Mouse (Mus musculus): ENCODE measurements around the gene Wdfy3. TPM values are rescaled to one million over a fixed set of nuclear protein-coding genes. Genes with fewer than 3 reads are reported as not detected.

Gene Wdfy3
- polyA plus RNA-seq, 1 experiment from 2014 or later: 18.8 TPM

DNA sequence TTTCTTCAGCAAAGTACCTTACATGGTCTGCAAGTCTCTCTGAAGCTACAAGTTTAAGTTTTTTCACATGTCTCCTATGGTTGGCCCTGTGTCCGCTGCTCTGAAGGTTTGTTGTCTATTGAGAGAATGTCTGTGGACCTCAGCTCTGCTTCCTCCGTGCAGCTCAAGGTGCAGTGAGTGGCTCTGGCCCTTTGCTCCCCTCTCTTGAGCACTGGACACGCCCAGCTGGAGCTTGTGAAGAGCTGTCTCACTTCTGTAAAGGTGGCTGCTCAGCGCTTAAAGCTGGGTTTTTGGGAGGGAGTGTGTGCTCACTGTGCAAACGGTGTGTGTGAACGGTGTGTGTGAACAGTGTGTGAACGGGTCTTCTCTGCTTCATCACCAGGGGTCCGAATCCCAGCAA is 248.7 kb downstream of the Wdfy3 start:
- DNase-seq (ENCODE audit: low spot score) (no peak), ATAC-seq (replicated peaks; ENCODE audit: low FRiP score, low TSS enrichment, low read depth) (no peak)
- Histone ChIP-seq H3K9ac (ENCODE audit: low read length) (no peak overlapping the region), H3K4me1 (replicated peaks; ENCODE audit: control insufficient read depth, insufficient read depth, low read length) (peaks cover 3% of the 10 kb centered on the region; the same call in 1 of the 2 replicates), H3K27ac (ENCODE audit: low read depth) (no peak overlapping the region), H3K36me3 (ENCODE audit: control insufficient read depth, insufficient read depth, low read length) (no peaks in the 10 kb centered on the region), H3K9me3 (ENCODE audit: control insufficient read depth, low read length) (no peaks in the 10 kb centered on the region), H3K4me2 (ENCODE audit: low read length) (no peak overlapping the region), H3K27me3 (replicated peaks; ENCODE audit: control insufficient read depth, insufficient read depth, low read length) (no peaks in the 10 kb centered on the region), H3K4me3 (ENCODE audit: low read depth, low read length) (no peak overlapping the region)
- WGBS: 66% methylated on average over 8 of the region's 8 CpGs

DNA sequence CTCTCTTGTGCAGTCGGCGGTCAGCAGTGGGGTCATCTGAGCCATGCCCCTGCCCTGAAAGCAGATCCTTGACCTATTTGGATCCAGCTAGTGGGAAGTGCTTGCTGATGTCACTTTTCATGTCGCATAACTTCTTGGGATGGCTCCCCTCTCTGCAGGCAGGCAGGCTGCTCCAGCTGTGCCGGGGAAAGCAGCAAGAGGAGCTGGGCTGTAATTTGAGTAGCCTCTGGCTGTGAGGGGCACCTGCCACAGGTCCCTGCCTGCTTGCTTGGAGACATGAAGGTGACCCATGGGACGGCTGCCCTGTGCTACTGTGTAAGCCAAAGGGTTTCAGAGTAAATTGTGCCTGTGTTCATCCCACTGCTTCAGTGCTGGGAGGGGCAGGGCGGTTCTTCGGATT is 249.9 kb downstream of the Wdfy3 start:
- H3K27me3 ChIP-seq (replicated peaks; ENCODE audit: control insufficient read depth, insufficient read depth, low read length): no peaks in the 10 kb centered on the region
- H3K4me3 ChIP-seq (ENCODE audit: low read depth, low read length): no peak overlapping the region
- ATAC-seq (replicated peaks; ENCODE audit: low FRiP score, low TSS enrichment, low read depth) (no peak), DNase-seq (ENCODE audit: low spot score) (no peak)
- 28% methylated on average over 7 of the region's 7 CpGs for WGBS
- H3K27ac ChIP-seq (ENCODE audit: low read depth): no peak overlapping the region
- H3K4me1 ChIP-seq (replicated peaks; ENCODE audit: control insufficient read depth, insufficient read depth, low read length): peaks cover 3% of the 10 kb centered on the region; the same call in 1 of the 2 replicates
- H3K9ac ChIP-seq (ENCODE audit: low read length): no peak overlapping the region
- H3K4me2 ChIP-seq (ENCODE audit: low read length): no peak overlapping the region
- no peaks in the 10 kb centered on the region for H3K9me3 ChIP-seq (ENCODE audit: control insufficient read depth, low read length)
- H3K36me3 ChIP-seq (ENCODE audit: control insufficient read depth, insufficient read depth, low read length): no peaks in the 10 kb centered on the region

DNA sequence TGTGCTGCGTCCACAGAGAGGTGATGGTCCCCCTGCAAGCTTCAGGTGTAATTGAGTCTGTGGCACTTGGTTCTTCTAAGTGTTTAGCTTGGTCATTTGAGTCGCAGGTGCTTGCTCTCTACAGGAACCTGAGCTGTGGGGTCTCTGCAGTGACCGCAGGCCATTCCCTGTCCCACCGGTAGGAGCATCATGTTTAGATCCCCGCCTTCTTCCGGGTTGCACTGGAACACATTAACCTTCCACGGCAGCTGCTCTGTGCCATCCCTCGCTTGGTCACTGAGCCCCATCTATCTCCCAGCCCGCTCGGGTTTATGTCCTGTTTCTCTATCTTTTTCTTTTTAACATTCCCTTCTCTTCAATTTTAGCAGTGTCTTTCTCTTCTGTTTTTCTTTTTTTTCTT is 250.5 kb downstream of the Wdfy3 start:
- no peak overlapping the region for H3K4me2 ChIP-seq (ENCODE audit: low read length)
- 59% methylated on average over 10 of the region's 10 CpGs for WGBS
- DNase-seq (ENCODE audit: low spot score) (no peak), ATAC-seq (replicated peaks; ENCODE audit: low FRiP score, low TSS enrichment, low read depth) (no peak)
- H3K27me3 ChIP-seq (replicated peaks; ENCODE audit: control insufficient read depth, insufficient read depth, low read length): no peaks in the 10 kb centered on the region
- no peak overlapping the region for H3K9ac ChIP-seq (ENCODE audit: low read length)
- H3K27ac ChIP-seq (ENCODE audit: low read depth): no peak overlapping the region
- H3K9me3 ChIP-seq (ENCODE audit: control insufficient read depth, low read length): no peaks in the 10 kb centered on the region
- peaks cover 3% of the 10 kb centered on the region; the same call in 1 of the 2 replicates for H3K4me1 ChIP-seq (replicated peaks; ENCODE audit: control insufficient read depth, insufficient read depth, low read length)
- H3K36me3 ChIP-seq (ENCODE audit: control insufficient read depth, insufficient read depth, low read length): no peaks in the 10 kb centered on the region
- H3K4me3 ChIP-seq (ENCODE audit: low read depth, low read length): no peak overlapping the region

DNA sequence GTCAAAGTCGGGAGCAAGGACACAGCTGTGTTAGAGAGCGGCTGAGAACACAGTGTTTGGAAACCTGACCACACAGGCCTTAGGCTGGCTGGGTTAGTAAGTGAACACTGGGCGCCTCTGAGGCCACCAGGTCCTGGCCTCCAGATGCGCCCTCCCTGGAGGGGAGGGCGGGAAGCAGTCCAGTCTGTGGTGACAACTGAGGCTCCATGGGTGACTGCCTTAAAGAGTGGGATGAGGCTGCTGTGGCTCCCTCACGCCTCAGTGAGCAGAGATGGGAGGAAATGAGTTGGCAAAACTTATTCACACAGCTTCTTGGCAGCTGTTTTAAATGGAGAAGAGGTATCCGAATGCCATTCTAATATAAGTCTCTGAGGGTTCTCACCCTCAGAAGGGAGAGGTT is 252.9 kb downstream of the Wdfy3 start:
- Histone ChIP-seq H3K4me2 (ENCODE audit: low read length) (no peak overlapping the region), H3K36me3 (ENCODE audit: control insufficient read depth, insufficient read depth, low read length) (no peaks in the 10 kb centered on the region), H3K9me3 (ENCODE audit: control insufficient read depth, low read length) (no peaks in the 10 kb centered on the region), H3K27ac (ENCODE audit: low read depth) (no peak overlapping the region), H3K4me3 (ENCODE audit: low read depth, low read length) (no peak overlapping the region), H3K27me3 (replicated peaks; ENCODE audit: control insufficient read depth, insufficient read depth, low read length) (no peaks in the 10 kb centered on the region), H3K4me1 (replicated peaks; ENCODE audit: control insufficient read depth, insufficient read depth, low read length) (peaks cover 3% of the 10 kb centered on the region; the same call in 1 of the 2 replicates), H3K9ac (ENCODE audit: low read length) (no peak overlapping the region)
- ATAC-seq (replicated peaks; ENCODE audit: low FRiP score, low TSS enrichment, low read depth): no peak
- DNase-seq (ENCODE audit: low spot score): no peak
- WGBS: 80% methylated on average over 7 of the region's 7 CpGs

DNA sequence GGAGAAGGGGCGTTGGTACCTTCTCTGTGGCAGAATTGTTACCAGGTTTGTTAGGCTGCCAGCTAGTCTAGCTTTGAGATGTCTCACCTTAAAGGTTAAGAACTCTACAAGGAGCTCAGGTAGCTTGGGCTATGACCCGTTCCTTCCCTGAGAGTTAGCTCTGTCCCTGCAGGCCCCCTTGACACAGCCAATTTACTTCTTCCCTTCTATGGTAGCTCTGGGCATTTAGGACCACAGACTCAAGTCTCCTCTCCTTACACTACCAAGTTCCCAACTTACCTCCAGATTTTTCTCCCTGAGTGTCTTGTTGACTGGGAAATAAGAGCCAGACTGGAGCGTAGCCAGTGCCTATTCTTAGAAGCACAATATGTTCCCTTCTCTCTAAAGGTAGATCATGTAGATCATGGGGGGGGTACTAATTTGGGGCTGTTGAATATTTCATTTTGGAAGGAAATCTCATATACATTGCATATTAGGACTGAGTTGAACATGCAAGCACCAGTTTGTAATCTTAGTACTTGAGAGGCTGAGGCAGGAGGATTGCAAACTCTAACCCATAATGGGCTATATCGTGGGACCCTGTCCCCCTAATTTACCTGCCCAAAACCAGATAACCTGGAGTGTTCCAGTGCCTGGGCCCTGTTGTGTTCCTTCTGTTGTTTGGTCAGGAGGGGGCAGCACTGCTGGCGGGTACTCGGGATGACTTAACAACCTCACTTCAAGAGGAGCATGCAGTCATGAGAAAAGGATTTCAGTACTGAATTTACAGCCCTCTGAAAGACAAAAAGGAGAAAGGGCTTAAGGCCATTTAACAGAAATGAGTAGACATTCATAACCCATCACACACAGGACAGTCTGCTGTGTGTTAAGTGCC is 258.2 kb downstream of the Wdfy3 start:
- DNase-seq (ENCODE audit: low spot score) (no peak), ATAC-seq (replicated peaks; ENCODE audit: low FRiP score, low TSS enrichment, low read depth) (no peak)
- WGBS: 89% methylated on average over 6 of the region's 6 CpGs
- Histone ChIP-seq H3K36me3 (ENCODE audit: control insufficient read depth, insufficient read depth, low read length) (no peaks in the 10 kb centered on the region), H3K9me3 (ENCODE audit: control insufficient read depth, low read length) (no peaks in the 10 kb centered on the region), H3K9ac (ENCODE audit: low read length) (no peak overlapping the region), H3K4me2 (ENCODE audit: low read length) (no peak overlapping the region), H3K27ac (ENCODE audit: low read depth) (no peak overlapping the region), H3K4me1 (replicated peaks; ENCODE audit: control insufficient read depth, insufficient read depth, low read length) (no peaks in the 10 kb centered on the region), H3K27me3 (replicated peaks; ENCODE audit: control insufficient read depth, insufficient read depth, low read length) (no peaks in the 10 kb centered on the region), H3K4me3 (ENCODE audit: low read depth, low read length) (no peak overlapping the region)

DNA sequence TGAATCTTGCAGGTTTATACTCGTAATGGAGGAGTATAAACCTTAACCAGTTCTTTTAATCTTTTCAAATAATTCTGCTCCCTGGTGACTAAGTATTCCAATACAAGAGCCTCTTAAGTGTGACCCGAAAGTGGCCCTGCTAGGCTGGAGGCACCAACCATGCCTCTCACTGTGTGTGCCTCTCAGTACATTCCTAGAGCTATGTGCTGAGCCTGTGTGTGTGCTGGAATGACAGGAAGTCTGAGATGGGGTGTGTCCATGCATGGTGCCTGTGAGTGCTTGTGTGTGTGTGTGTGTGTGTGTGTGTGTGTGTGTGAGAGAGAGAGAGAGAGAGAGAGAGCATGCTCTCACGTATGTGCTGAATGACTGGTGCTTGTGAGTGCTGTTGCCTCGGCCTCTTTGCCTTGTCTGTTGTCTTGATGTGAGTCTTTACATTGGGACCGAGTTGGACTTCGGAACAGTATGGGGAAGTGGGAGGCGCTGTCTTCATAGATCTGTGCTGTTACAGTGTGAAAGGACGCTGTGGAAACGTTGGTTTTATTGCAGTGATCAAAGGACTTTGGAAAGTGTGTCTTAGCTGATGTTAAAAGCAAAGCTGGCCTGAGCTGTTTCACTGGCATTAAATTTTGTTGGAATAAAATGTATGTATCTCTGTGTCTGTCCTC is 267.2 kb downstream of the Wdfy3 start:
- WGBS: 64% methylated on average over 9 of the region's 9 CpGs
- Histone ChIP-seq H3K4me1 (replicated peaks; ENCODE audit: control insufficient read depth, insufficient read depth, low read length) (no peaks in the 10 kb centered on the region), H3K9ac (ENCODE audit: low read length) (no peak overlapping the region), H3K9me3 (ENCODE audit: control insufficient read depth, low read length) (peaks cover 3% of the 10 kb centered on the region; the same call in 1 of the 2 replicates), H3K4me2 (ENCODE audit: low read length) (no peak overlapping the region), H3K36me3 (ENCODE audit: control insufficient read depth, insufficient read depth, low read length) (no peaks in the 10 kb centered on the region), H3K27me3 (replicated peaks; ENCODE audit: control insufficient read depth, insufficient read depth, low read length) (no peaks in the 10 kb centered on the region), H3K4me3 (ENCODE audit: low read depth, low read length) (no peak overlapping the region), H3K27ac (ENCODE audit: low read depth) (no peak overlapping the region)
- ATAC-seq (replicated peaks; ENCODE audit: low FRiP score, low TSS enrichment, low read depth) (peak; percentile 72; the same call in 1 of the 2 replicates), DNase-seq (ENCODE audit: low spot score) (no peak)

DNA sequence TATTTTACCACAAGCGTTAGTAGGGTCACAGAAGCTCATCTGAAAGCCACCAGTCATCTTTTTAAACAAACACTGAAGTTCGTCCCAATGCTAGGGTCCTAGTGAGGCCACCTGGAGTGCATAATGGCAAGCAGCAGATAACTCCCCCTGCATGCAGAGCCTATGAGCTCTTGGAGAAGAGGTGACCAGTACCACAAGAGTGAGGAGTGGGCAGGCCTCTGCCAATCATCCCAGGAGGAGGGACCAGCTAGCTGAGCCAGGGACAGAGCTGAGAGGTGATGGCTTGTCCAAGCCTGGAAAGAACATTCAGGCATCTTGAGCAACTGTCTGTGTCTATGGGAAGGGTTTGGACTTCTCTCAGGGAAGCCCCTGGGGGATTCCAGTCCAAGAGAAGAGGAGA is 267.8 kb downstream of the Wdfy3 start:
- H3K9me3 ChIP-seq (ENCODE audit: control insufficient read depth, low read length): peaks cover 3% of the 10 kb centered on the region; the same call in 1 of the 2 replicates
- no peak overlapping the region for H3K4me3 ChIP-seq (ENCODE audit: low read depth, low read length)
- no peak overlapping the region for H3K4me2 ChIP-seq (ENCODE audit: low read length)
- H3K27me3 ChIP-seq (replicated peaks; ENCODE audit: control insufficient read depth, insufficient read depth, low read length): no peaks in the 10 kb centered on the region
- WGBS: 67% methylated on average over 2 of the region's 2 CpGs
- DNase-seq (ENCODE audit: low spot score) (no peak), ATAC-seq (replicated peaks; ENCODE audit: low FRiP score, low TSS enrichment, low read depth) (no peak)
- H3K4me1 ChIP-seq (replicated peaks; ENCODE audit: control insufficient read depth, insufficient read depth, low read length): no peaks in the 10 kb centered on the region
- no peak overlapping the region for H3K27ac ChIP-seq (ENCODE audit: low read depth)
- H3K9ac ChIP-seq (ENCODE audit: low read length): no peak overlapping the region
- H3K36me3 ChIP-seq (ENCODE audit: control insufficient read depth, insufficient read depth, low read length): no peaks in the 10 kb centered on the region

DNA sequence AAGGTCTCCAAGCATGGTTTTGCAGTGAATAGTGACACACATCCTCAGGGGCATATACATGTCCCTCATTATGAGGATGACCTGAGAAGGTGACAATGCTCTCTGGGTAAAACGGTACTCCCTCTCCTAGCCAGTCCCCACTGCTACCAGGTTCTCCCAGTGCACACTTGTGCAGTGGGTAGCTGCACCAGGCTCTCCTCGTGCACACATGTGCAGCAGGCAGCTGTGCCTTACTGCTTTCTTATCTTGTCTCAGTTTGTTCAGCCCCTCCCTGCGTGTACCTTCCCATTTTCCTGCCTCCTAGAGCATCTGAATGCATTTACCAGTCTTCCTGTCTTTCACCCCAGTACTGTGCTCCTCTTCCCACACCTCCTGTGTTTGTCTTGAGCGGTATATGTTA is 277.1 kb downstream of the Wdfy3 start:
- no peak for ATAC-seq (replicated peaks; ENCODE audit: low FRiP score, low TSS enrichment, low read depth)
- H3K9me3 ChIP-seq (ENCODE audit: control insufficient read depth, low read length): no peaks in the 10 kb centered on the region
- no peak for DNase-seq (ENCODE audit: low spot score)
- H3K4me1 ChIP-seq (replicated peaks; ENCODE audit: control insufficient read depth, insufficient read depth, low read length): no peaks in the 10 kb centered on the region; the same call in 1 of the 2 replicates
- no peaks in the 10 kb centered on the region for H3K27me3 ChIP-seq (replicated peaks; ENCODE audit: control insufficient read depth, insufficient read depth, low read length)
- no peak overlapping the region for H3K9ac ChIP-seq (ENCODE audit: low read length)
- H3K4me2 ChIP-seq (ENCODE audit: low read length): no peak overlapping the region
- no peaks in the 10 kb centered on the region for H3K36me3 ChIP-seq (ENCODE audit: control insufficient read depth, insufficient read depth, low read length)
- no peak overlapping the region for H3K27ac ChIP-seq (ENCODE audit: low read depth)
- no peak overlapping the region for H3K4me3 ChIP-seq (ENCODE audit: low read depth, low read length)
- 55% methylated on average over 4 of the region's 4 CpGs for whole genome bisulfite sequencing
